Mouse (Mus musculus) thymus, adult 2 months (tissue): ENCODE measurements around the gene Synj2bp.

Experiments used
- CTCF ChIP-seq: fragments of 200-500 bp; IDR thresholded peaks from 2 replicates; pipeline ENCODE4 v1.5.1; 2012; ENCODE audit warnings: mild to moderate bottlenecking, control low read depth, low read length, moderate library complexity, borderline replicate concordance; ENCODE audit not compliant: control insufficient read depth, poor library complexity, insufficient read depth; ENCODE audit errors: extremely low read depth
- POLR2A ChIP-seq: fragments of 200-500 bp; IDR thresholded peaks from 2 replicates; pipeline ENCODE4 v1.6.1; 2012; ENCODE audit warnings: mild to moderate bottlenecking, low read length, control low read depth, moderate library complexity; ENCODE audit not compliant: control insufficient read depth, poor library complexity, insufficient read depth; ENCODE audit errors: extremely low read depth

GRCm38 (mm10) chr12:81549286-81549685, 16.6 kb upstream of the Synj2bp start:
- no peak for TF ChIP-seq CTCF
- no peak for TF ChIP-seq POLR2A
